Mouse (Mus musculus) monocyte, adult 59 days (primary cell): ENCODE measurements around the gene Gabbr1. TPM values are rescaled to one million over a fixed set of nuclear protein-coding genes. Genes with fewer than 3 reads are reported as not detected.

Experiments used
- total RNA-seq, 2 experiments: library from RNA; stranded (reverse); gene quantifications; one replicate each; pipeline ENCODE4 v1.2.4; 2023

The Gabbr1 gene
- 10 to 100 TPM; 20.2 to 28.2 TPM for total RNA-seq

DNA sequence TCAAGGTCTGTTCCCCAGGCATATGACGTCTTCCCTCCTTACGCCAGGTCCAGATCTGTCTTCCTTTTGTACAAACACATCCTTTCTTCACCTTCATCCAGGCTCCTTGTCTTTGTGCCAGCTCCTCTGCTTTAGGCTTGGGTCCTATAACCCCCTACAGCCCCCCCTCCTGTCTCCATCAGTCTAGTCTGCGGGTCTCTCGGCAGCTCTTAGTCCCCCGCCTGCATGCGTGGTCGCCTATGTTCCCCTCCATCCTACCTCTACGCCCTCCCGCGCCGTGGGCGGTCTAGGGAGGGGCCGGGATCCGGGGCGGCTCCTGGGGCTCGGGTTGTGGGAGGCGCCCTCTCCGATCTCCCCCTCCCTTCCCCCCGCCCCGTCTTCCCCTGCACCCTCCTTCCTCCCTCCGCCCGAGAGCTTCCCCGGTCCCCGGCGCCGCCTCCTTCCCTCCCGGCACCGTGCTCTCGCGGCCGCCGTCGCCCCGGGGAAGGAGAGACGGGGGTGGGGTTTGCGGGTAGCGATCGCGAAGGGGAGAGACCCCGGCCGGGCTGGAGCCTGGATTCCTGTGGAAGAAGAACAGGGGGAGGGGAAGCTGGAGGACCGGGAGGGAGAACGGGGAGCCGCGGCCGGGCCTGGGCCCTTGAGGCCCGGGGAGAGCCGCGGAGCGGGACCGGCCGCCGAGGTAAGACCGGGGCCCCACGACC, at the start of gene Gabbr1:
Gene Gabbr1 (plus strand): TSS at position 356 of the 701 bp plus-strand sequence.

DNA sequence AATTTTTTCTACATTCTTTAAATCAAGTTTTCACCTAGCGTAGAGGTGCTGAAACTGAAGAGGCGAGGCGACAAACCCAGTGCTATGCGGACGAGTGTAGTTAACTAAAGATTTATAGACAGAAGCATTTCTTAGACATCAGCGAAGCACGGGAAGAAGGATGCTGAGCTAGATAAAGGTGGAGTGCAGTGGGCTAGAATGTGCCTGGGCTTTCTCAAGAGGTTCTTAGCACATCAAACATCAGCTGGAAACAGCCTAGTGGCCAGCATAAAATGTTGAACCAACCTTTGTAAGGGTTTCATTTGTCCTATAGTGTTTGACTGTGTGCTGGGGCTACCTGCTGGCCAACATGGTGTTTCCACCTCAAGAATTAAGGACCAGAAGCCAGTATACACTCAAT, 44.9 kb upstream of the Gabbr1 start, which contains the start of gene Zfp57:
Gene Zfp57 (plus strand): TSS at position 301 of the 400 bp plus-strand sequence.

DNA sequence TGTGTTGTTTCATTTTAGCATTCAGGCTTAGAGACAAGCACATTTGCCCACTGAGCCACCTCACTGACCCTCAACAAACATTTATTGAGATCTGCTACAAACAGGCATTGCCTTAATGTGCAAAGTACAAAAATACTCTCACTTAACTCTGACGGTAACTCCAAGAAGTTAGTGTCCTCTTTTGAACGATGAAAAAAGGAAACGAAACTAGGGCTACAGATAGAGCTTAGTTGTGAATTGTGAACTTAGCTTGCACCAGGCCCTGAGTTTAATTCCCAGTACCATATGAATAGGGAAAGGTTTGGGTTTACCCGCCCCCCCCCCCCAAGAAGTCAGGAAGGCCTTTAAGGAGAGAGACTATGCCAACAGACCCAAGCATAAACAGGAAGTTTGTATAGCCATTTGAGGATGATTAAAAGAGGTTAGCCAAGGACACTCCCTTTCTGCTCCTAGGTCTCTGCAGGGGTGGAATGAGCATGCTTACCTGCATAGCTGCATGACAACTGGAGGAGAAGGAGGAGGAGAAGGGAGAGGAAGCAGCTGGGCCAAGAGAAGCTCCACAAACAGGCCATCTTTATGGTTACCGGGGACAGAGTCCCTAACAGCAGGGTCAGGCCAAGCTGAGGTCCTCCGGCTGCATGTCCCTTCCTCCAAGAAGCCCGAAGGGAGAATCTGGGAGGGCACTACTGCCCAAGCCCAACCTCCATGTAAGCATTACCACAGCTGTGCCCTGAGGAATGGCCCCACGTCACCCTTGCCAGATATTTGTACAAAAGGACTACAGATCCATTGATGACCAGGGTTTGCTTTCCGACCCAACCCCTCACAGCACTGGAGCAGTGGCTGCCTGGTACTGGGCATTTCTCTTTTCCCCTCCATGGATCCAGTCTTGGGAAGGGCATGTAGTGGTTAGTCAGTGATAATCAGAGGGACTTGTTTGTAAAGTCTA, 22.9 kb upstream of the Gabbr1 start, which contains the start of gene Mog:
Gene Mog (minus strand): TSS at position 771 of the 949 bp plus-strand sequence.

DNA sequence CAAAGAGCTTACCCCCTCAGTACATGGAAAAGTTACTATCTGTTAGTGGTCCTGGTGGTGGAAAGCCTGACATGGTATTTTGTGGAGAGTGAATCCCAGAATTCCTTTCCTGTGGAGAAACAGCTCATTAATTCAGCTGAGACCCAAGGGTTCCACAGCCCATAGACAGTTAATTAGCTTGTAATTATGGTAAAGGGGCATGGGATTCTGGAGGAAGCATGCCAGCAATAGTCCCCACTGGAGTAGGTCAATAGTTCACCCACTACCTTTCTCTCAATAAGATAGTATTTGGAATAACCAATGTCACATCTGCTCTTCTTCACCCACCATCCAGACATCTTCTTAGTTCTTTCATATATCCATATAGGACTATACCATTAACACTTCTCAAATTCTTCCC, 42.6 kb downstream of the Gabbr1 start, which contains the start of gene Olfr90:
Gene Olfr90 (minus strand): TSS at position 101 of the 400 bp plus-strand sequence.

DNA sequence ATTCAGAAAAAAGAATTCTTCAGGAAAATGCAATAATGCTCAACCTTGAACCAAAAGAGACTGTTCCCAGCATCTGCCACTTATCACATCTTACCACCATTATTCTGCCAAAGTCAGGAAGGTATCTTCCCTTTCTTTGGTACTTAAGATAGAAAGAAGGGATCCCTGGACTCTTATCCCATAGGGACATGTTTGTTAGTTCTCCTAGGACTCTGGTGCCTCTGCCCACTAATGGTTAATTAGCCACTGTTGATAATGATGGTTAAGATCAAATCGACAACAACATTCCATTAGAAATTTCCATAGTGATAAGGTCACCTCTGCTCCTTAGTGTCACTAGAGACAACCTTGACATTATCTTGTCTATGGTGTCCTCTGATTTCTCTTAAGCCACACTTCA, 52.4 kb downstream of the Gabbr1 start, which contains the start of gene Olfr91:
Gene Olfr91 (minus strand): TSS at position 101 of the 400 bp plus-strand sequence.

DNA sequence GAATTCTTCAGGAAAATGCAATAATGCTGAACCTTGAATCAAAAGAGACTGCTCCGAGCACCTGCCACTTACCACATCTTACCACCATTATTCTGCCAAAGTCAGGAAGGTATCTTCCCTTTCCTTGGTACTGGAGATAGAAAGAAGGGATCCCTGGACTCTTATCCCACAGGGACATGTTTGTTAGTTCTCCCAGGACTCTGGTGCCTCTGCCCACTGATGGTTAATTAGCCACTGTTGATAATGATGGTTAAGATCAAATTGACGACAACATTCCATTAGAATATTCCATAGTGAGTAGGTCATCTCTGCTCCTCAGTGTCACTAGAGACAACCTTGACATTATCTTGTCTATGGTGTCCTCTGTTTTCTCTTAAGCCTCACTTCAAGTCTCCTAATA, 74.2 kb downstream of the Gabbr1 start, which contains the start of gene Olfr92:
Gene Olfr92 (minus strand): TSS at position 101 of the 400 bp plus-strand sequence.

Other genes with a start within 250 kb of the Gabbr1 start
- gene H2-M10.6, start 233.8 kb upstream of the Gabbr1 start, total RNA-seq: not detected
- gene Trim26, start 208.8 kb upstream of the Gabbr1 start, total RNA-seq: 100 to 1,000 TPM in 1 of 2 experiments, 10 to 100 TPM in 1; 87.5 to 100 TPM
- not detected for gene Trim15, start 178.8 kb upstream of the Gabbr1 start, total RNA-seq
- not detected for gene Trim10, start 176.4 kb upstream of the Gabbr1 start, total RNA-seq
- not detected for gene Trim40, start 155.8 kb upstream of the Gabbr1 start, total RNA-seq
- gene Trim31, start 147.8 kb upstream of the Gabbr1 start, total RNA-seq: not detected
- gene Rnf39, start 103.0 kb upstream of the Gabbr1 start, total RNA-seq: not detected
- gene Ppp1r11, start 94.2 kb upstream of the Gabbr1 start, total RNA-seq: 10 to 100 TPM; 56.1 to 56.3 TPM
- gene Znrd1, start 87.4 kb upstream of the Gabbr1 start, total RNA-seq: 10 to 100 TPM; 57.4 to 59.8 TPM
- 1 to 10 TPM; 1.9 to 2.2 TPM for gene Znrd1as, start 87.4 kb upstream of the Gabbr1 start, total RNA-seq
- gene 2410137M14Rik, start 64.7 kb upstream of the Gabbr1 start, total RNA-seq: not detected
- not detected for gene H2-M5, start 56.4 kb upstream of the Gabbr1 start, total RNA-seq
- gene Zfp57, start 44.8 kb upstream of the Gabbr1 start, total RNA-seq: under 1 TPM in 1 of 2 experiments, not detected in 1; 0.39 TPM
- not detected for gene Mog, start 22.6 kb upstream of the Gabbr1 start, total RNA-seq
- gene Olfr90, start 42.5 kb downstream of the Gabbr1 start, total RNA-seq: under 1 TPM; 0.29 to 0.58 TPM
- gene Olfr91, start 52.3 kb downstream of the Gabbr1 start, total RNA-seq: not detected
- gene Olfr92, start 74.1 kb downstream of the Gabbr1 start, total RNA-seq: not detected
- not detected for gene Olfr93, start 115.5 kb downstream of the Gabbr1 start, total RNA-seq
- gene Ubd, start 147.9 kb downstream of the Gabbr1 start, total RNA-seq: 10 to 100 TPM in 1 of 2 experiments, 1 to 10 TPM in 1; 6.6 to 10.8 TPM
- not detected for gene Olfr94, start 155.0 kb downstream of the Gabbr1 start, total RNA-seq
- not detected for gene Olfr95, start 167.2 kb downstream of the Gabbr1 start, total RNA-seq
- not detected for gene Olfr96, start 174.2 kb downstream of the Gabbr1 start, total RNA-seq
- gene Olfr97, start 191.4 kb downstream of the Gabbr1 start, total RNA-seq: not detected
- gene Olfr98, start 217.8 kb downstream of the Gabbr1 start, total RNA-seq: not detected
- 10 to 100 TPM; 29.0 to 30.6 TPM for gene H2-M3, start 224.3 kb downstream of the Gabbr1 start, total RNA-seq
- not detected for gene Olfr99, start 237.5 kb downstream of the Gabbr1 start, total RNA-seq